Mouse (Mus musculus) ES-Bruce4 (cell line): ENCODE measurements around the gene B3gnt2.

ENCODE experiments used
- CTCF ChIP-seq: IDR thresholded peaks from one replicate; pipeline ENCODE4 v1.8.1; 2011; ENCODE audit warnings: low read depth, low read length
- POLR2A ChIP-seq: IDR thresholded peaks from one replicate; pipeline ENCODE4 v1.8.1; 2011; ENCODE audit warnings: low read length; ENCODE audit not compliant: insufficient read depth

GRCm38 (mm10) chr11:22876680-22877330 is 16.0 kb upstream of the B3gnt2 start:
- TF ChIP-seq CTCF (no peak), POLR2A (no peak)
